Mouse (Mus musculus) spleen, embryonic (tissue): ENCODE data around the gene Rp9.

ENCODE experiments used
- CTCF ChIA-PET: fragments of 350-600 bp; sonication (Branson Sonifier 250); formaldehyde crosslinking; loops from one replicate; lab custom pipeline; 2022; lab: Charles Lee

Gene Rp9

GRCm38 (mm10) chr9:22368030-22368429 is 101.5 kb downstream of the Rp9 start:
- CTCF ChIA-PET, result no interaction called here

GRCm38 (mm10) chr9:22366621-22367020 is 102.9 kb downstream of the Rp9 start:
- CTCF ChIA-PET, result no interaction called here

GRCm38 (mm10) chr9:22366221-22366620 is 103.3 kb downstream of the Rp9 start:
- CTCF ChIA-PET, result no interaction called here
